Mouse (Mus musculus) heart, adult 2 months (tissue): ENCODE results near the gene Nthl1. TPM values are rescaled to one million over a fixed set of nuclear protein-coding genes. Genes with fewer than 3 reads are reported as not detected.

ENCODE experiments used
- DNase-seq, 2 experiments: peaks; one replicate each; pipeline ENCODE4 v3.0.0; 2021
- H3K27ac ChIP-seq: fragments of 200-600 bp; 2 replicates; pipeline ENCODE4 v1.8.1; 2022
- H3K27me3 ChIP-seq: fragments of 200-500 bp; 2 replicates; pipeline ENCODE4 v1.6.1; 2012; ENCODE audit warnings: mild to moderate bottlenecking, low read length, inconsistent platforms, mixed read lengths; ENCODE audit not compliant: control insufficient read depth, insufficient read depth
- H3K36me3 ChIP-seq: fragments of 200-500 bp; 2 replicates; pipeline ENCODE4 v1.6.1; 2012; ENCODE audit warnings: low read length, inconsistent platforms; ENCODE audit not compliant: control insufficient read depth, insufficient read depth
- H3K4me1 ChIP-seq: fragments of 200-500 bp; 2 replicates; pipeline ENCODE4 v1.6.1; 2011; ENCODE audit warnings: low read length; ENCODE audit not compliant: control insufficient read depth, insufficient read depth
- H3K4me3 ChIP-seq: fragments of 200-600 bp; 2 replicates; pipeline ENCODE4 v1.8.1; 2022
- H3K79me2 ChIP-seq: fragments of 200-500 bp; replicated peaks from 2 replicates; pipeline ENCODE4 v1.6.1; 2012; ENCODE audit warnings: mild to moderate bottlenecking, inconsistent platforms, low read length, moderate library complexity, mixed read lengths; ENCODE audit not compliant: control insufficient read depth, insufficient read depth
- H3K9ac ChIP-seq: fragments of 200-500 bp; 2 replicates; pipeline ENCODE4 v1.6.1; 2012; ENCODE audit warnings: low read depth, mild to moderate bottlenecking, control low read depth, inconsistent platforms, low read length, mixed read lengths
- CTCF ChIP-seq: fragments of 200-600 bp; IDR thresholded peaks from 2 replicates; pipeline ENCODE4 v1.8.1; 2022; ENCODE audit warnings: antibody characterized with exemption, mild to moderate bottlenecking, moderate library complexity
- EP300 ChIP-seq: fragments of 200-500 bp; IDR thresholded peaks from 2 replicates; pipeline ENCODE4 v1.6.1; 2011; ENCODE audit warnings: low read depth, low read length, control low read depth; ENCODE audit not compliant: insufficient read depth
- POLR2A ChIP-seq: fragments of 200-500 bp; IDR thresholded peaks from 2 replicates; pipeline ENCODE4 v1.6.1; 2011; ENCODE audit warnings: mild to moderate bottlenecking, low read depth, low read length, control low read depth; ENCODE audit not compliant: insufficient read depth
- WGBS: fragments of 180-500 bp; shearing (Covaris S2); methylation state at CpG from one replicate; pipeline ENCODE4 v1.1.7; 2018; 5-methylcytosine and 5-hydroxymethylcytosine counted together
- intact Hi-C: fragments of 180-260 bp; cut with DNase I; formaldehyde crosslinking; loops from one replicate; pipeline ENCODE4 v1.15.1; 2025
- polyA plus RNA-seq: library from polyadenylated mRNA; depleted of rRNA; stranded (reverse); fragments of >200 nt; gene quantifications from 2 replicates; pipeline ENCODE4 v1.2.3, GENCODE M21; 2012
- total RNA-seq, 2 experiments: library from RNA; stranded (reverse); gene quantifications; 2 replicates each; pipeline ENCODE4 v1.2.3; 2021

Gene Nthl1
- total and polyA plus RNA-seq, 3 experiments: 2.9 to 7.0 (median 3.4) TPM

GRCm38 (mm10) chr17:24596471-24597183 is 35.9 kb upstream of the Nthl1 start:
- WGBS: 82% methylated on average over 19 of the region's 19 CpGs

GRCm38 (mm10) chr17:24597989-24598388 is 34.5 kb upstream of the Nthl1 start:
- Histone ChIP-seq H3K4me1 (no peaks in the 10 kb centered on the region), H3K4me3 (no peak overlapping the region), H3K79me2 (no peaks in the 10 kb centered on the region), H3K27ac (no peak overlapping the region), H3K9ac (no peak overlapping the region), H3K36me3 (no peaks in the 10 kb centered on the region), H3K27me3 (no peaks in the 10 kb centered on the region)
- TF ChIP-seq POLR2A: 0 out of 2 replicates have a peak, but pooled peaks have one; percentile 15
- TF ChIP-seq CTCF: no peak
- TF ChIP-seq EP300: no peak
- intact Hi-C loops: loop anchor here (5.0 kb wide), 1 partner anchor 54 kb away; the partner anchor contains the start of gene Slc9a3r2
- 93% methylated on average over 3 of the region's 3 CpGs for WGBS
- DNase-seq: no peak

More at GRCm38 (mm10) chr17:24596471-24597183, 35.9 kb upstream of the Nthl1 start:
- Histone ChIP-seq H3K79me2 (no peaks in the 10 kb centered on the region), H3K9ac (no peak overlapping the region), H3K36me3 (no peaks in the 10 kb centered on the region), H3K27me3 (no peaks in the 10 kb centered on the region), H3K27ac (no peak overlapping the region), H3K4me3 (no peak overlapping the region), H3K4me1 (no peaks in the 10 kb centered on the region)
- intact Hi-C loops: loop anchor here (5.0 kb wide), 1 partner anchor 56 kb away; the partner anchor contains the start of gene Slc9a3r2
- DNase-seq: no peak
- TF ChIP-seq CTCF: no peak
- no peak for TF ChIP-seq EP300
- TF ChIP-seq POLR2A: no peak

- no peak for TF ChIP-seq CTCF
- TF ChIP-seq POLR2A: no peak
- no peak for TF ChIP-seq EP300
- no peaks in the 10 kb centered on the region for H3K36me3 ChIP-seq
- no peak for DNase-seq
- intact Hi-C loops: no loop called here
- WGBS: 88% methylated on average over 4 of the region's 4 CpGs
- no peaks in the 10 kb centered on the region for H3K4me1 ChIP-seq
- H3K27me3 ChIP-seq: no peaks in the 10 kb centered on the region
- no peak overlapping the region for H3K4me3 ChIP-seq
- no peak overlapping the region for H3K27ac ChIP-seq
- H3K9ac ChIP-seq: no peak overlapping the region
- no peaks in the 10 kb centered on the region for H3K79me2 ChIP-seq
These were observed 32.0 kb upstream of the Nthl1 start for GRCm38 (mm10) chr17:24600502-24600901.

- H3K36me3 ChIP-seq: no peaks in the 10 kb centered on the region
These were observed 28.5 kb upstream of the Nthl1 start for GRCm38 (mm10) chr17:24603961-24604360.

GRCm38 (mm10) chr17:24604557-24604956 is 27.9 kb upstream of the Nthl1 start:
- H3K27ac ChIP-seq: no peak overlapping the region

More at GRCm38 (mm10) chr17:24603961-24604360, 28.5 kb upstream of the Nthl1 start:
- H3K27me3 ChIP-seq: no peaks in the 10 kb centered on the region
- H3K79me2 ChIP-seq: no peaks in the 10 kb centered on the region
- no peak for DNase-seq
- WGBS: 89% methylated on average over 8 of the region's 8 CpGs
- intact Hi-C loops: no loop called here
- no peak for TF ChIP-seq CTCF
- no peak for TF ChIP-seq EP300
- TF ChIP-seq POLR2A: no peak
- no peak overlapping the region for H3K9ac ChIP-seq
- H3K27ac ChIP-seq: no peak overlapping the region
- H3K4me3 ChIP-seq: no peak overlapping the region
- no peaks in the 10 kb centered on the region for H3K4me1 ChIP-seq

GRCm38 (mm10) chr17:24608370-24608769 is 24.1 kb upstream of the Nthl1 start:
- Histone ChIP-seq H3K4me3 (no peak overlapping the region), H3K36me3 (no peaks in the 10 kb centered on the region), H3K4me1 (no peaks in the 10 kb centered on the region), H3K9ac (no peak overlapping the region), H3K79me2 (no peaks in the 10 kb centered on the region), H3K27ac (no peak overlapping the region), H3K27me3 (no peaks in the 10 kb centered on the region)
- DNase-seq: no peak
- TF ChIP-seq EP300: no peak
- no peak for TF ChIP-seq CTCF
- TF ChIP-seq POLR2A: no peak
- intact Hi-C loops: no loop called here
- 84% methylated on average over 4 of the region's 4 CpGs for WGBS

More at GRCm38 (mm10) chr17:24604557-24604956, 27.9 kb upstream of the Nthl1 start:
- no peak for DNase-seq
- WGBS: 81% methylated on average over 3 of the region's 3 CpGs
- H3K79me2 ChIP-seq: no peaks in the 10 kb centered on the region
- no peak overlapping the region for H3K9ac ChIP-seq
- no peaks in the 10 kb centered on the region for H3K4me1 ChIP-seq
- H3K4me3 ChIP-seq: no peak overlapping the region
- intact Hi-C loops: no loop called here
- no peaks in the 10 kb centered on the region for H3K36me3 ChIP-seq
- no peak for TF ChIP-seq EP300
- no peak for TF ChIP-seq CTCF
- TF ChIP-seq POLR2A: no peak
- no peaks in the 10 kb centered on the region for H3K27me3 ChIP-seq
